Mouse (Mus musculus): ENCODE measurements around the gene Rbm34.

DNA sequence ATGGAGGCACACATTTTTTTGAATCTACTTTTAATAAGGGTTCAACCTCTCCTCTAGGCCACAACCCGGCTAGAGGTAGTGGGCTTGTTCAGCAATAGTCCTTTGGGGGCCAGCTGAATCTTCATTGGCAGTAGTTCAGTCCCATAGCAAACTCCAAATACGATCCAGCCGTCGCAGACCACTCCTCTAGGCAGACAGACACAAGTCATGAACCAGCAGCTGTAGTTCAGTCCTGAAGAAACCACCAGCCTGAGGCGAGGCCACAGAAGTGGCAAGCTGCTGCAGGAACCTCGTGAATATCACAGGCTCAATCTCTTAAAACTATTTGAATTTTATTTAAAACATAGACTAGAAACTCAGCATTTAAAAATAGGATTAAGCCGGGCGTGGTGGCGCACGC, 7.2 kb upstream of the Rbm34 start:
- no peak for TF ChIP-seq CTCF (IDR thresholded peaks at IDR 0.05; ENCODE audit: low read depth, low read length)
- TF ChIP-seq GATA1 (IDR thresholded peaks at IDR 0.05; ENCODE audit: borderline replicate concordance, low read length) = no peak
